Mouse (Mus musculus): ENCODE measurements around the gene Pakap. TPM values are rescaled to one million over a fixed set of nuclear protein-coding genes. Genes with fewer than 3 reads are reported as not detected.

Gene Pakap
- total RNA-seq, 2 experiments from 2014 or later: 35.7 to 40.6 TPM

DNA sequence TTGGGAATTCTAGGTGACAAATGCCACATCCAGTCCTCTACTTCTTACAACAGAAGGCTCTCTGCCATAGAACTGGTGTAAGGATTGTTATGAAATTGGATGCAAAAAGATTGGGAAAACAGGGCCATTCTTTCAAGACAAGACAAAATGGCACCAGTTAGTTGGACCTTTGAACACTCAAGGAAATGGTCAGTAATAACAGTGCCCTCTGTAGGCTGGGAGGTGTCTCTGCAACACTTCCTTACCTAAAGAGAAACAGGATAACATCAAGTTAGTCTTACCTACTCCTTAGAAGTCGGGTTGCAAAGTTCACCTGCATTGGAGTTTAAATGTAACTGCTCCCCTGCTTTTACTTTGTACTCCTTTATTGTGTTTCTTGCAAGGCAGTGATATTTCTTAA lies 151.4 kb downstream of the Pakap start:
- no peak for DNase-seq

DNA sequence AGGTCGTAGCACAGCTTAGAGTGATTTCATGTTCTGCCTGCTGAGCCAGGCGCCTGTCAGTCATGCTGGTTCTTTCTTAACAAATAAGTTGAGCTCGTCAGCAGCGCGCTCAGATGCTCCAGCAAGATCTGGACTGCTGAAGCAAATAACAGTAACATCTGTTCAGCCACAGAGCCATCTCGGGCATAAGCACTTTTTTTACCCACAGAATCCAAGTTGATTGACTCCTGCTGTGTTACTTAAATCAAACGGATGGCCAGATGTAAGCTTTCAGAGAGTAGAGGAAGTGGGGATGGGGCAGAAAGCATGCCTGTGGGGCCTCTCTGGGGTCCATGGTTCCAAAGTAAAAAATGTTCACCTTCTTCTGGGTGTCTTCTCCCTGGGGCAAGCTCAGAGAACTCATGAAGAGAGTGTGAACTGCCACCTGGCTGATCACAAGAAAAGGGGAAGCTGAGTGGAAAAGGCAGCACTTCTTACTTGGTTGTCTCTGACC lies 152.9 kb downstream of the Pakap start:
- no peak for DNase-seq

DNA sequence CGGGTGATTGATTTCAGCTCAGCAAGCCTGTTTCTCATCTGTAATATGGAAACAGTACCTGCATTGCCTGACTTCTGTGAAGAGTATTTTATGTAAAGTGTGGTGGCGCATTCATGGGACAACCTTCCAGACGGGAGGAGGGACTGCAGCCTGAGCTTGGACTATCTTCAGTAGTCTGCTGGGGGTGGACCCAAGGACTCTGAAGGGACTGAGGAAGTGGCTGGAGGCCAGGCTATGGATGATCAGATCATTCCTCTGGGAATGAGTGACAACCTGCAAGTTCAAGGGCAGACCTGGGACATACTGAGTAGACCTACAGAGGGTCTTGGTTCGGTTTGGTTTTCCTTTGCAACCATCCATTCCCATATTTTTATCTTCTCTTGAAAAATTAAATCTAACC lies 154.3 kb downstream of the Pakap start:
- DNase-seq: no peak

DNA sequence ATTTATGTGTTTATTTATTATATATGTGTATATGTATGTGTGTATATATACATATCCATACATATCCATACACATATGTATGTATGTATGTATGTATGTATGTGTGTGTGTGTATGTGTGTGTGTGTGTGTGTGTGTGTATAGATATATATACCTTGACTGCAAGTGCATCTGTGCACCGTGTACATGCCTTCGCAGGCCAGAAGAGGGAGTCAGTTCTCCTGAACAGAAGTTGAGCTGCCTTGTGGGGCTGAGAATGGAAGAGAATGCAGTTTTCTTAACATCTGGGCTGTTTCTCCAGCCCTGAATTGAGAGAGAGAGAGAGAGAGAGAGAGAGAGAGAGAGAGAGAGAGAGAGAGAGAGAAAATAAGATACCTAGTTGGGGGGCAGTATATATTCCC lies 155.7 kb downstream of the Pakap start:
- peak in 1 of 2 experiments; percentile 36 for DNase-seq

DNA sequence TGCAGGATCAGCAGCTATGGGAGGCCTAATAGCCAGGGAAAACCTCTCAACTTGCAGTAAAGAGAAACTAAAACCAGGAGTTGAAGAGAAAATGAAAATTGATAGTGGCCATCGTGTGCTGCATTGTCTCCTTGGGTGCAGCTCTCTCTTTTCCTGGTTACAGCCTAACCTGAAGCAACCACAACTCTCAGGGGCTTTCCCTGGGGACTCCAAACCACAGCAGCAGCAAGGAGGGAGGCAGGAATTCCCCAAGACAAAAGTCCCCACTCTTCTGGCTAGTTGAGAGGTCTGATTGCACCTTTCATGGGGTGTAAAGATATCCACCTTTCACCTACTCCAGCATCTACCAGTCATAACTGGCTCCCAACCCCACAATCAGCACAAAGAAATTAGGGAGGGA lies 157.6 kb downstream of the Pakap start:
- no peak for DNase-seq

DNA sequence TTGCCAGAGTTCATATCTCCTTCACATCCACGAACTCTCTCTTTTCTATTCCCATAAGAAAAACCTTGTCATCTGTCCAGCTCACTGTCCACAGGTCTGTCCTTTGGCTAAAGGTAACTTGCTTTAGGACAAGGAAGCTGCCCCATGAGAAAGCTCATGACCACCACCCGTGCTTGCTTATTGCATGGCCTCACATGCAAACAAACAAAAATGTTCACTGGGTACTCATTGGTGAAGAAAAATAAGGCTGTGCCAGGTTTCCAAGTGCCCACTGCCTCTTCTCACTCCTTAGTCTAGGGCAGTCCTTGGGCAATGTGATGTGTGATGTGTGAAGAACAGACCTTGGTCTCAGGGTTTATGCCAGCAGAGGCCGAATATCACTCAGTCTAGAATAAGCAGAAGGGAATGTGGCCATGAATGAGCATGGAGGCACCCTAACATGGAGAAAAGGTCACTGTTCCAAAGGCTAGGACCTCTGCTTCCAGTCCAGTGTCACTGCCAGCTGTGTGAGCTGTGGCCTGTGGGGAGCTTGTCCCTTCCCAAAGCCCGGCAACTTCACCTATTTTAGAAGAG lies 160.7 kb downstream of the Pakap start:
- no peak for DNase-seq

DNA sequence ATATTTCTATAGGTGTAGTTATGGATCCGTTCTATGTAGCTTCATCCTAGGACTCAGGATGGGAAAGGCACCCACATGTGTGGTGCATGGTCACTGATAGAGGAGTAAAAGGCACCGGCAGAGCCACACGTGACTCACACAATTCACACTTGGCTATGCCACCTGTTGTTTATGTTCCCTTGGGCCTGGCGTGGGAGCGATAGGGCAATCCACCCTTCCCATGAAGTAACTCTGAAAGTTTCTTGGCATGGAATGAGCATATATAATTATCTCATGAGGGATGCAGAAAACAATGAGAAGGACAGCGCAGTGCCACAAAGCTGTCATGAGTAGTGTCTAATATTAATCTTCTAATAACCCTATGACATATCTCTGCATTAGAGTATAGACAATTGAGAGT lies 162.1 kb downstream of the Pakap start:
- no peak for DNase-seq

DNA sequence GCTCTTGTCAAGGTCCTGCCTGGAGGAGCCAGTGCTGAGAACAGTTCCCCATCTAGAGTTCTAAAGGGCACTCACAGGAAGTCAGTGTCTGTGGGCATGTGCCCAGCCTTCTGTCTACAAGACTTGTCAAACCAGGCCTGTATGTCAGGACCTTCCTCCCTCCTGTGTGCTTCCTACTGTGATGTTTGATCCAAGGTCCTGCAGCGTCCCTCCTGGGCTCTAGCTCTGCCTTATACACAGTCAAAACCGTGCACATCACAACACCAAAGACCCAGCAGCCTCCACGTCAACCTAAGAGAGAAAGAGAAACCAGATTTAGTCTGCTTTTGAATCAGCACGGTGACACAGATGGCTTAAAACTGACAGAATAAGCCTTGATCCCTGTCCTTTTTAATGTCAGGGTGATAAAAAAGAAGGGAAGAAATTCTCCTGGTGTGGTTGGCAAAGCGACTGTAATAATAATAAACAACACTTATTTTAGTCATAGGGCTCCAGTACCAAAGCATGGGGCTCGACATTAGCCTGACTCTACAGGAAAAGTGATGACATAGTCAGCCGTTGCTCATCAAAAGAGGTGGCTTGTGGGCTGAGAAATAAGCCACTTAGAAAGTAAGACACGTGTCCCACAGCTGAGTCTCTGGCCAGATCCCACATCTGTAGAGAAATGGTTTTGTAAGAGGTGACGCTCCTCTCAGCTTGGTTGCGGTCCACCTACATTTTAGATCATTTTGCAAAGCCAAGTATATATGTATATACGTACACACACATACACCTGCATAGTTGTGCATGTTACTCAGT lies 163.0 kb downstream of the Pakap start:
- DNase-seq: peak in 1 of 2 experiments; percentile 25

DNA sequence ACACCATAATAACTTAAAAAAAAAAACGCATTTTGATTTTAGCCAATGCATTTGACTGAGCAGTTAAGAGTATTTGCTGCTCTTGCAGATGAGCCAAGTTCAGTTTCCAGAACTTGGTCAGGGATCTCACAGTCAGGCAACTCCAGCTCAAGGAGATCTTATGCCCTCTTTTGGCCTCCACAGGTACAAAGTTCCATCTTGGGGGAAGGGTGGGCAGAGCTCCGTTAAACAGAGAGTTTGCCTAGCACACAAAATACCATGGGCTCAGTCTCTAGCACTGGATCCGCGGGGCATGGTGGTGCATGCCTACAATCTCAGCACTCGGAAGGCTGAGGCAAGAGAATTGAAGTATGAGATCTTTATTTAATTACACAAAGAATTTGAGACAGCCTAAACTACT lies 164.4 kb downstream of the Pakap start:
- DNase-seq: no peak

DNA sequence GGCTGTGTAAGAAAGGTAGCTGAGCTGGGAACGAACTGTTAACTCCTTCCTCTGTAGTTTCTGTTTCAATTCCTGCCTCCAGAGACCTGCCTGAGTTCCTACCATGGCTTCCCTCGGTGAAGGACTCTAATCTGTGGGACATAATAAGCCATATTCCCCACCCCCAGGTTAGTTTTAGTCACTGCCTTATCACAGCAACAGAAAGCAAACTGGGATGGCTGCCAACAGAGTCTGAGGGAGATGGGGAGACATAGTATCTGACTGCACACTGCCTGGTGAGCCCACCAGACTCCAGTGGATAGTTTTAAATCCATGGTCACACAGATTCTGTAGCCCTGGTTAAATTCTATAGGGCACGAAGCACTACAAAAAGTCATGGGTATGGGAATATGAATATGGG lies 165.5 kb downstream of the Pakap start:
- peak in 1 of 2 experiments; percentile 38 for DNase-seq

DNA sequence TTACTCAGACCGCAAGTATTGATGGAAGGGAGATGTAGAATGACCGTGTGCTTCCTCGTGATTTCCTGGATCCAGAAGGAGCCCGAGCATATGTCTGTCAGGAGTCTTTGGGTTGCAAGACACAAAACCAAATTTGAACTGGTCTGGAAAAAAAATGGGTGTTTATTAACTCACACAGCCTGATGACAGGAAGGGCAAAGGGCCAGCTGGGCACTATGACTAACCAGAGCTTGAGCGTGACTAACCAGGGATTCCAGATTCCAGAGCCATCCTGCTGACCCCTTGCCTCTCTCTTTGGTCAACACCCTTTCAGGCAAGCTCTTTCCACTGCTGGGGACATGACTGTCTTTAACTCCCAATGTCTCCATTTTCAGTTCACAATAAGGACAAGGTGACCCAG lies 167.4 kb downstream of the Pakap start:
- DNase-seq: no peak

DNA sequence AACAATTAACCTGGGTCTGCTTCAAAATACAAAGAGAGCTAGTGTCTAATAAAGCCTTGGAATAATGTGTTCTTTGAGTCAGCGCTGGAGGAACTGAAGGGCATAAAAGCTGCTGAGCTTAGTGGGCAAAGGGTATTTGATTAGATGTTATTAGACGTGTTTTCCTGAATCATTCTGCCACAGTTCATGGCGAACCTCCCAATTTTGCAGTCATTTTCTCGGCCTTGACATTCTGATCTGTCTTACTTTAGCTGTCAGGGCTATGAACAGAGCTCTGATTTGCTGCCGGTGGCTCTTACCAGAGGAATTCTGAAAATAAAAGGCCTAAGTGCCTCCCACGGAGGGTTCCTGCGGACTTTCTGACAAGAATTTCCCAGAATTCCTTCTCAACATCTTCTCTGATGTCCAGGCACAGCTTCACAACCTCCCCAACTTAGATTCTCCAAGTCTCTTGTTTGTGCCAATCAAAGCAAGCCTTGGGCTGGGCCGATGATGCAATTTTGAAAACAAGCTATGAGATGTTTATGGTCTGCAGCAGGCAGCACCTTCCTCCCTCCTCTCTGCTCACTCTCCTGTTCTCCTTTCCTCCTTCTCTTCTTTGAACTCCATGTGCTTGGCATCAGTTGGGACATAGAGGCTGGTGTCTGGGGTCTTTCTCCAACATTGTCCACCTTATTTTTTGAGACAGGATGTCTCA lies 171.0 kb downstream of the Pakap start:
- peak in 1 of 2 experiments; percentile 25 for DNase-seq

DNA sequence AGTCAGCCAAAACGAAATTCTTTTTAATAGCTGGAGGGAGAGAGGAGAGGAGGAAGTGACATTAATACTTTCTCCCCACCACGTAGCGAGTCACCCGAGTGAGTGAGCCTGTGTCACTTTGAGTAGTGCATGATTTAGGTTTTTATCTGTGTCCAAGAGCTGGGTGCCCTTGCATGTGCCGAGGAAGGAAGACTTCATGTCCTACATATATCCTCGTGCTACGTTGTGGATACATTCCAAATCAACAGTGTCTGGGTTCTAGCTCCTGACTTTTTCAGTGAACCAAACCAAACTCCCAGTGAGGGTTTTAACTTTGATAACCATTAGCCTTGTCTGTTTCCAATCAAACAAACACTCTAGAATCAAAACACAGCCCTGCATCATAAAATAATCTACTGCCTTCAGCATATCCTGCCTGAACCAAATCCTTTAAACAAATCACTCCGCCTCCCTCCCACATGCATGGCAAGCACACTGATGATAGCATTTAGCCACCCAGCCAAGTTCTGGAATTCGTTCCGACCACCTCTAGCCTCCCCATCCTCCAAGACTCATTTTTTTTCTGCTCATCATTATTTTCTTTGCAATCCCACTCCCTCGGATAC lies 175.4 kb downstream of the Pakap start:
- no peak for DNase-seq

DNA sequence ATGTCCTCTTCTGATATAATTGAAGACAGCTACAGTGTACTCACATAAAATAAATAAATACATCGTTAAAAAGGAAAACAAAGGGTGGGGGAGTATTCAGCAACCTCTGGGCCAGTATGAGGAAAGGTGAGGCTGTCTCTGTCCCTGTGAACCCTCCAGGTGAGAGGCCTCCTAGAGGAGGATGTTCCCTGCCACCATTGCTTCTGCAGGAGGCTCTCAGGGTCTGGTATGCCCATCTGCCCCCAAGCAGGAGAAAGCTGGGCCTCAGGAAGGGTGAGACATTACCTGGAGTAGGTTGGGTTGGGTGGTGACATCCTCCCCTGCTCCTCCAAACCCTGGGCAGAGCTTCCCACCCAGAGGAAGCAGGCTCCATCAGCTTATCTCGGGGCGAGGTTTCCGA lies 182.7 kb downstream of the Pakap start:
- peak in 1 of 2 experiments; percentile 47 for DNase-seq

DNA sequence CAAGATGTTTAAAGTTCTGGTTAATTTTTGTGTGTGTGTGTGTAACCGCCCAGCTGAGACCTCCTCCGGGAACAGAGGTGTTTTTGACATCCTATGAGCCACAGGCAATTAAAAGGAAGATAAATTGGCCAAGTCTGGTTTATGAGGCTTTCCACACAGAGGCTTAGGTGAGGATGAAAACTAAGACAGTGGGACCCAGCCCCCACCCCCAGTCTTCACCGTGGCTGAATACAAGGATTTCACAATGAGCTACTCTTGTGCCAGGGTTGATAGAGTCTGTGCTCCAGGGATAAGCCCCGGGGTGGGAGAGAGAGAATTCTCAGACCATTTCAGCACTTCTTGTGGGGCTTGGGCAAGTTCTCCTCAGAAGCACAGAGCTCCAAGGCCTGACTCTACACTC lies 183.1 kb downstream of the Pakap start:
- DNase-seq: no peak

DNA sequence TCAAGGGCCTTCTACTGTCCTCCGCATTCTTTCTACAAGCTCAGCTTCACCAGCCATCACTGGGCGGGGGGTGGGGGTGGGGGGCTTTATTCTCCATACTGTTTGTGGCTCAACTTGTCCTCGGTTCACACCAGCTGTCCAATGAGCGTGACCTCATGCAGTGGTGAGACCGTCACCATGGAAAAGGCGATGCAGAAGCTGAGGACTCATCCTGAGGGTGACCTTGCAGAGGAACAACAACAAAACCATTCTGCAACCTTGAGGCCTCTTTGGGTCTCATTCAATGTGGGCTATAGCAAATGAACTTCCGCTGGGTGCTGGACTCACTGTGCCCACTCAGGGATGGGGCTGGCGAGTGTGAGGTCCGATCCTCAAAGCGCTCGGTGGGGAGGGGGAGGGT lies 183.6 kb downstream of the Pakap start:
- DNase-seq: no peak

DNA sequence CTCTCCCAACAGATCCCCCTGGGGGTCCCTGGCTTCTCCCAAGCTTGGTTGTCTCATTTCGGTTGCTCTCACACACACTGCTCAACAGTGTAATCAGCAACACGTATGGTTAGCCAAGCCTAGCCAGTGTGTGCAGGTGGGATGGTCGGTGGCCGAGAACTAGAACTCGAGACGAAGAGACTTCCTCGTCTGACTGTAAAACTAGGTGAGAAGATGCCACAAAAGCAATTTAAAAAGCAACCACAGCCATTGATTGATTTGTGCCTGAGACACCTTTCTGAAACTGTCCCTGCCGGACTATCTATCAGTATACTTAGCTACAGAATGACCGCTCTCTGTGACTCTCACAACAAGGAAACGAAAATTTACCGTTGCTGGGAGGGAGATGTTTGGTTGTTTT lies 187.1 kb downstream of the Pakap start:
- DNase-seq: no peak

DNA sequence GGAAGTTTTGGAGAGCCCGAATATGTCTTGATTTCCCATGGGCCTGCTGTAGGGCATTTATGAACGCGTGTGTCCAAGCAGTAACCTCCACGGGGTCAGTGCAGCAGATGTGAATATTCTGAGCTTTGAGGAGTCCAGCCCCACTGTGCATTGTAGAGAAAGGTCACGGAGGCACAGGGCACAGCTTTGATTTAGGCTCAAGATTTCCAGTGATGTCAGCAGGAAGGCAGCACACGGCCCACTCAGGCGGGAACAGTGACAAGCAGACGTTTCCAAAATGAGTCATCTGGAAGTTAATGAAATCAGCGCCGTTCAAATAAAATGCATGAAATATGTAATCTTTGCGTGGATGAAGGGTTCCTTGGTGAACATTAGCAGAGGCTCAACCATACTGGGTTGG lies 190.0 kb downstream of the Pakap start:
- peak; percentile 41 to 47 for DNase-seq

DNA sequence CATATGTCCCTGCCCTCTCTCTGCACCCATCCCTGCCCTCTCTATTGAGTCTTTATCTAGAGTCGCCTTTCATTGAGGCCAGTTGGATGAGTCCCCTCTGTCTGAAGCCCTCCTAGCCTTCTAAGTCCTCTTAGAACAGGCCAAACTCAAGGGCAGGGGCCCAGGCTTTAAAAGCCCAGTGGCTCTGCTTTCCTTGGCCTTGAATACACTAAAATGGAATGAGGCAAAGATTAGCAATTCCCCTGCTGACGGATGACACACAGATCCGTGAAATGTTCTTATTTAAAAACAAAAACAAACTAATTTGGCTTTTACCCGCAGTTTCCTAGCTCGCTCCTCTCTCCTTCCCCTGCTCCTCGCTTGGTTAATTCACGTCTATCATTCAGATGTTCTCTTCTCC lies 194.4 kb downstream of the Pakap start:
- peak; percentile 45 to 61 for DNase-seq

DNA sequence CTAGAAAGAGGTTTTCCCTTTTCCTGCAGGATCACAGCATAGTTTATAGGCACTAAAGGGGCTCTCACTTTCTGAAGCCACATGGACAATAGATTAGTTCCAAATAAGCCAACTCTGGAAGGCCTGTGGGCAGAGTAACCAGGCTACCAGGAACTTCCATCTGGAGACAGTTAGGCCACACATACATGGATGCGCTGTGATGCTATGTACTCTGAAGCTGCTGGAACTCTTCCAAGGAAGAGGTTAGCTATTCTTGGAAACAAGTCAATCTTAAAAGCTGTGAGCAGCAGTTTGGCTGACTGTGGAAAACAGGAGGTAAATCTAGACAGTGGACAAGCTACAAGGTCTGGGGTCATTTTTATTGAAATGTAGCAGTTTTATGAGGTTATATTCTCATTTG lies 196.4 kb downstream of the Pakap start:
- DNase-seq: peak; percentile 65

DNA sequence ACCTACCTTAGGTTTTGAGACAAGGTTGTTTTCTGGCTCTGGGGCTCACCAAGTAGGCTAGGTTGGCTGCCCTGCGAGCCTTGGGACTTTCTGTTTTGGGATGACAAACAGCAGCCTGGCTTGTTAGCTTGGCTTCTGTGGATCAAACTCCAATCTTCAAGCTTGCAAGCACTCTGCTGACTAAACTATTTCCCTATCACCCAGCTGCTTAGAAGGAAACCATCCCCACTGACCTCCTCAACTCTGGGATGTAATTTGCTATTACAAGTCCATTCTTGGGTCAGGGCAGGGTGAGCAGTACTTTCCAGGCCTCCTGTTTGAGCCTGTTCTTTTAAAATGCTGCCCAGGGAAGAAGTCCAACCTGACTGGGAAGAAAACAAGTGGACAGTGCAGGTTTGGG lies 196.9 kb downstream of the Pakap start:
- DNase-seq: peak in 1 of 2 experiments; percentile 23

DNA sequence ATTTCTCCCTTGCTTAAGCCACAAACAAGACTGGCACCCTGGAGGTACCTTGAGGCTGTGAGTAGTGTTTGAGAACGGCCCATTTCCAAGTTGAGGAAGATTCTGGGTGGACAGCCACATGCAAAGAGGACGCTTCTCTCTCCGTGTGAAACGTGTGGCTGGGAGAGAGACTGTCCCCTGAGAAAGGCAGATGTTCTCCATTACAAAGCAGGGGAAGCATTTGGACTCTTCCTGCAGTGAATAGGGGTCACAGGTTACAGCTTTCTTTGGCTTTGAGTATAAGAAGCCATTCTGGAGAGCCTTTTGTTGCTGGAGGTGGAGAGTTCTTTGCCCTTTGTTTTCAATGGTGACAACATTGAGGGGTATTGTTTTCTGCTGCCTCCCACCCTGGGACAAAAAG lies 197.8 kb downstream of the Pakap start:
- peak in 1 of 2 experiments; percentile 26 for DNase-seq

DNA sequence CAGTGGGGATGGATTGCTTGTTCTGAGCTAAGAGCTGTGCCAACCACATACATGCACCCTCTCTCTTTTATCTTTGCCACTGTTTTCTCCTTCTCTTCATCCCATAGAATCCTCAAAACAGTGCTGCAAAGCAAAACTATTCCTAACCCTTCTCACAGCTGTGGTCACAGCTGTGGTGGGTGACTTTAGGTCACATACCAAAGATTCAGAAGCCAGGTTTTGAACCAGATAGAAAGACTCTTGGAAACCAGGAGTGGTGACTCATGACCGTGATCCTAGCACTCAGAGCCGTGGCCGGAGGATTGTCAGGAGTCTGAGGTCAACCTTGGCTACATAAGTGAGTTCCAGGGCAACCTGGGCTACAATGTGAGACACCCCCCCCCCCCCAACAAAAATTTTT lies 201.0 kb downstream of the Pakap start:
- DNase-seq: peak in 1 of 2 experiments; percentile 32

All from heart, adult 18-20 months (tissue).